Mouse (Mus musculus): Measurements from ENCODE around the gene Hjurp. TPM values are rescaled to one million over a fixed set of nuclear protein-coding genes. Genes with fewer than 3 reads are reported as not detected.

Hjurp gene
- polyA plus RNA-seq, 1 experiment from 2014 or later: 209 TPM

DNA sequence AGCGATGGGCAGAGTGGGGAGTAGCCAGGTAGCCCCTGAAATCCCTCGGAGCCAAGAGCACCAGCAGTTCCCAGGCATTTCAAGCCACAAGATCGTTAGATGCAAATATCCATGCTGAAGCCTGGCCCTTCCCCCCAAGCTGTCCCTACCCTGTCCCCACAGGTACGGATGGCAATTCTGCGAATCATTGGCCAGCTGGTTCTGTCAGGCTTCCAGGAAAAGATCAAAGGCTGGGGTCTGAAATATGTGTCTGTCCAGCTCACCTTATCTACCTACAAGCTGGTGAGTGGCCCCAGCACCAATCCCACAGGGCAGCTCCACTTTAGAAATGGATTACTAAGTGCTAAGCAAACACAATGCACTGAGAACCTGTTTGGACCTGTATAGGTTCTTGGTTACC lies 40.1 kb downstream of the Hjurp start:
- Histone ChIP-seq H3K9me3 (peaks cover 96% of the 10 kb centered on the region), H3K36me3 (replicated peaks) (no peaks in the 10 kb centered on the region), H3K4me1 (no peaks in the 10 kb centered on the region), H3K4me3 (replicated peaks) (no peak overlapping the region), H3K27me3 (no peaks in the 10 kb centered on the region), H3K4me2 (no peak overlapping the region), H3K27ac (no peak overlapping the region), H3K9ac (no peak overlapping the region)
- 79% methylated on average over 5 of the region's 5 CpGs for WGBS
- no peak for ATAC-seq (ENCODE audit: low FRiP score)

DNA sequence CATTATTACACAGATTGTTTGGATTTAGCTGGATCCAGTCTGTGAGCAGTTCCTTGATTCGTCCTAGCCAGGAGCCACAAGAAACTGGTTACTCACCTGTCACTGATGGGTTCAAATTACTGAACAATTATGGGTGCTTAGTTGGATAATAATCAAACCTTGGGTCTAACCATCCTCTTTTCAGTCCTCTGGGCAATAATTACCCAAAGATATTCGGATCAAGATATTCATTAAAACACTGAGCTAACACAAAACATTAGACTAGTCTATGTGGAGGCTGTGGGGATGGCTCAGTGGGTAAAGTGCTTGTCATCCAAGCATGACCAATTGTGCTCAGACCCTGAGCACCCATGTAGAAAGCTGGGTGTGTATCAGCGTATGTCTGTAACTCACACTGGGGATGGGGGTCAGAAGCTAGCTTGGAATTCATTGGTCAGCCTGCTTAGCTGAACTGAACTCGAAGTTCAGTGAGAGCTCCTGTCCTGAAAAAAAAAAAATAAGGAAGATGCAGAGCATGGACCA lies 41.5 kb downstream of the Hjurp start:
- 68% methylated on average over 4 of the region's 4 CpGs for WGBS
- no peaks in the 10 kb centered on the region for H3K4me1 ChIP-seq
- no peak overlapping the region for H3K27ac ChIP-seq
- peaks cover 97% of the 10 kb centered on the region for H3K9me3 ChIP-seq
- ATAC-seq (ENCODE audit: low FRiP score): no peak
- H3K27me3 ChIP-seq: no peaks in the 10 kb centered on the region
- no peak overlapping the region for H3K4me2 ChIP-seq
- H3K4me3 ChIP-seq (replicated peaks): no peak overlapping the region
- H3K9ac ChIP-seq: no peak overlapping the region
- H3K36me3 ChIP-seq (replicated peaks): no peaks in the 10 kb centered on the region

DNA sequence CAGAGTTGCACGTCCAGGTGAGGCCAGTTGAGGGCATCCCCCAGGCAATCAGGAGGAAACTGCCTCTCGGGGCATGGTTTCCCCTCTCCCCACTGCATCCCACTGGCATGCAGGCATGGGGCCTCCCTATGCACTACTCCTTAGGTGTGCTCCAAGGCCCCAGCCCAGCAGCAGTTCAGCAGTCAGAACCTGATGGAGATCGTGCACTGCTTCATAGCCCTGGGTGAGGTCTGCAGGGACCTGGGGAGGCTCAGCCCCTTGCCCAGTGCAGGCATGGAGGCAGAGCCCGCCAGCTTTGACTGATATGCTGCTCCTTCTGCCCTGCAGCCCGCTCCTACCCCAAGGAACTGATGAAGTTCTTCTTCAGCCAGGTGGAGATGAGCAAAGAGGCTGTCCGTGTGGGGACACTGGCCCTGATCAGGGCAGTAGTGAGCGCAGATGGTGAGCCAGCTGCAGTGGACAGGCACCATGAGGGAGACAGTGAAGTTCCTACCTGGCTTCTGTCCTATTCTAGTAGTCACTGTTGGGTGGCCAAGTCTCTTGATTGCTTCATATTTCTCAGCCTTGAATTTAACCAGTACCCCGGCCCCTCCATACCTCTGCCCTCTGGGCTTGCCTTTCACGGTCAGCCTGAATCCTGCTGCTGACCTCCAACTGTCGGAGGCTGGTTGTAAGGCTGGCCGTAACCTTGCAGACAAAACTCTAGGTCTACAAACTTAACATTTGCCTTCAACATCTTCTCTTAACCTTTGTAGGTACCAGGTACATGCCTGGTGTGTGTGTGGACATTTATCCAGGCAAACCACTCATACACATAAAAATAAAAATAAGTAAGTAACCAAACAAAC lies 42.2 kb downstream of the Hjurp start:
- WGBS: 64% methylated on average over 11 of the region's 11 CpGs
- H3K9ac ChIP-seq: no peak overlapping the region
- no peak for ATAC-seq (ENCODE audit: low FRiP score)
- peaks cover 97% of the 10 kb centered on the region for H3K9me3 ChIP-seq
- no peaks in the 10 kb centered on the region for H3K27me3 ChIP-seq
- no peaks in the 10 kb centered on the region for H3K36me3 ChIP-seq (replicated peaks)
- no peaks in the 10 kb centered on the region for H3K4me1 ChIP-seq
- no peak overlapping the region for H3K27ac ChIP-seq
- H3K4me3 ChIP-seq (replicated peaks): no peak overlapping the region
- H3K4me2 ChIP-seq: no peak overlapping the region

DNA sequence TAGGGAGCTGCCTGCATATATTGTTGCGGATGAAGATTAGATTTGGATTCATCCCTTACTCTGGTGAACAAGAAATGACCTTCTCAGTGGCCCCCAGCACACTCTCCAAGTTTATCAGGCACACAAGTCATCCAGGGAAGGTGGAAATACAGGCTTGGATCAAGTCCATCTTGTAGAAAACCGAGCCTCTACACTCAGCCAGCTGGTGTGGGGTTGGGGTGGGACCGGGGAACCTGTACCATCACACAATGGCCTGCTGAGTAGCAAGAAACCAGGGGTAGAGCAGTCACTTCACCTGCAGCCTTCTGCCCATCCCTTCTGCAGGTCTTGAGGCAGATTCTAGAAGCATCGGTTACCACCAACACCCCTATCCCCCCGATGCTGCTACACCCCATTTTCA lies 42.8 kb downstream of the Hjurp start:
- ATAC-seq (ENCODE audit: low FRiP score): no peak
- 44% methylated on average over 5 of the region's 5 CpGs for WGBS
- Histone ChIP-seq H3K9ac (no peak overlapping the region), H3K27ac (no peak overlapping the region), H3K9me3 (peaks cover 97% of the 10 kb centered on the region), H3K4me2 (no peak overlapping the region), H3K4me3 (replicated peaks) (no peak overlapping the region), H3K27me3 (no peaks in the 10 kb centered on the region), H3K4me1 (no peaks in the 10 kb centered on the region), H3K36me3 (replicated peaks) (no peaks in the 10 kb centered on the region)

DNA sequence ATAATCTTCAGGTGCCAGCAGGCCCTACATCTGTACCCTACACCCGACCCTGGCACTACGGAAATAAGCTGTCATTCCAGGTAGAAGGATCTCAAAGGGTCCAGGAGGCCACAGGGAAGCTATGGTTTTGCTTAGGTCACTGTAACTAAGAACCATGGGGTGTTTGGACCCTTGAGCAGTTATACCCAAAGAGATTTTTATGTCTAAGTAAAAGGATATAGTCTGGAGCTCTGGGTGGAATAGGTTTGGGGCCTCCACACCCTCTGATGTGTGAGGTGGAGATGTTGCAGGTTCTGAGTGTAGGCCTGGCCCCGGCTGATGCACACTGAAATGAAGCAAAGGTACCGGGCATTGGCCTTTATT lies 43.2 kb downstream of the Hjurp start:
- H3K9me3 ChIP-seq: peaks cover 97% of the 10 kb centered on the region
- H3K36me3 ChIP-seq (replicated peaks): no peaks in the 10 kb centered on the region
- H3K4me3 ChIP-seq (replicated peaks): no peak overlapping the region
- no peak overlapping the region for H3K4me2 ChIP-seq
- no peak overlapping the region for H3K27ac ChIP-seq
- no peak overlapping the region for H3K9ac ChIP-seq
- 63% methylated on average over 4 of the region's 4 CpGs for WGBS
- no peaks in the 10 kb centered on the region for H3K4me1 ChIP-seq
- no peaks in the 10 kb centered on the region for H3K27me3 ChIP-seq
- no peak for ATAC-seq (ENCODE audit: low FRiP score)

DNA sequence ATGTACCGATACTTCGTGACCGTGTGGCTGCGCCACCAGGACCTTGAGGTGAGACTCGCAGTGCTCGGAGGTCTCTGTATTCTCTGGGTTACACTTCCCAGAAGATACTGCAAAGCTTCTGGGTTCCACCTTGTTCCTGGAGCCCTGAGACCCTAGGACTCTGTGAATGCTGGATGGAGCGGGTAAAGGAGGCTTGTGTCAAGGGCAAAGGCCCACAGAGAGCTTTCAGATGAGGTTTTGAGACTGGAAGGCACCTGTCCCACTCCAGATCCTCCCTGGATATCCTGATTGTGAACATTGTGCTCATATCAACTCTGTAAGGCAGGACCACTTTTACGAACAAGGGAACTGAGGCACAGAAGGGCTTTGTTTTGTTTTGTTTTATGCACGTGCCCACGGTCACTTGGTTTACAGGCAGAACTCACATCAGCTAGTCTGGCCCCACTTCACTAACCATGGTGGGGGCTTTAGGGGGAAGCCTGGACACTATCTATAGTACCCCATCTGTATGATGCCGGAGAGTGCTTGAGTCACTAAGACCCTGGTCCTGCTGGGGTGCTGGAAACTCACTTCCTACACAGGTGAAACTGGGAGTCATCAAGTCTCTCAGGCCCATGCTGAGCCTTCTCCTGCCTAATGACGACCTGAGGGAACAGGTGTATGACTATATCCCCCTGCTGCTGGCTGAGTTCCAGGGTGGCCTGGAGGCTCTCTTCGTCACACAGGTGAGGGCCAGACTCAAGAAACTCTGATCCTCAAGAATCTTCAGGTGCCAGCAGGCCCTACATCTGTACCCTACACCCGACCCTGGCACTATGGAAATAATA lies 43.8 kb downstream of the Hjurp start:
- H3K4me1 ChIP-seq: no peaks in the 10 kb centered on the region
- no peak overlapping the region for H3K27ac ChIP-seq
- no peaks in the 10 kb centered on the region for H3K36me3 ChIP-seq (replicated peaks)
- peaks cover 97% of the 10 kb centered on the region for H3K9me3 ChIP-seq
- no peaks in the 10 kb centered on the region for H3K27me3 ChIP-seq
- no peak overlapping the region for H3K4me3 ChIP-seq (replicated peaks)
- no peak for ATAC-seq (ENCODE audit: low FRiP score)
- no peak overlapping the region for H3K4me2 ChIP-seq
- H3K9ac ChIP-seq: no peak overlapping the region
- WGBS: 67% methylated on average over 14 of the region's 14 CpGs

DNA sequence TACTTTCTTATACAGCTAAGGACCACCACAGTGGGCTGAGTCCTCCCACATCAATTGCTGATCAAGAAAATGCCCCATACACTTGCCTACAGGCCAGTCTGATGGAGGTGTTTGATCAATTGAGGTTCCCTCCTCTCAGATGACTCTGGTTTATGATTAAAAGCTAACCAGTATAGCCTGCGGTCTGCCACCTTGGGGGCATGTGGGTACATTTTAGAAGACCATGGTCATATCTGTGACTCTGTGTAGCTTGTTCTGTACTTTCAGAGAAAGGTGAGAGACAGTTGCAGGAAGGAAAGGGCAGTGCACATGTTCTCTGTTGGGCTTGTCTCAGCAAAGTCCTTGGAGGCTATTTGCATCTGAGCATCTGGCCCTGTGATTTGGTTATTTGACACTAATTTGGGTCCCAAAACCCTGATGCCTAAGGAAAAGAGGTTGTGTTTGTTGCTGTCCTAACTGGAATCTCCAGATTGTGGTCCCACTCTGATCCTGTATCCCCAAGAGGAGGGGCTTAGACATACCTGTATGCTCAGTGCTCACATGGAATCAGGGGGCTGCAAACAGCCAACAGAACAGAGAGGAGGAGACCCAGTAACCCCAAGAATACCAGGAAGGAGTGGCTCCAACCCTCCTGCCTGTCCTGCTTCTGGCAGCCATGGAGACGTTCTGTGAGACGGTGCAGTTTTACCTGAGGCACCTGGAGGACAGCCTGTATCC lies 44.6 kb downstream of the Hjurp start:
- Histone ChIP-seq H3K9ac (no peak overlapping the region), H3K4me1 (no peaks in the 10 kb centered on the region), H3K27me3 (no peaks in the 10 kb centered on the region), H3K9me3 (peaks cover 97% of the 10 kb centered on the region), H3K27ac (no peak overlapping the region), H3K36me3 (replicated peaks) (no peaks in the 10 kb centered on the region), H3K4me3 (replicated peaks) (no peak overlapping the region), H3K4me2 (no peak overlapping the region)
- no peak for ATAC-seq (ENCODE audit: low FRiP score)
- 58% methylated on average over 3 of the region's 3 CpGs for WGBS

DNA sequence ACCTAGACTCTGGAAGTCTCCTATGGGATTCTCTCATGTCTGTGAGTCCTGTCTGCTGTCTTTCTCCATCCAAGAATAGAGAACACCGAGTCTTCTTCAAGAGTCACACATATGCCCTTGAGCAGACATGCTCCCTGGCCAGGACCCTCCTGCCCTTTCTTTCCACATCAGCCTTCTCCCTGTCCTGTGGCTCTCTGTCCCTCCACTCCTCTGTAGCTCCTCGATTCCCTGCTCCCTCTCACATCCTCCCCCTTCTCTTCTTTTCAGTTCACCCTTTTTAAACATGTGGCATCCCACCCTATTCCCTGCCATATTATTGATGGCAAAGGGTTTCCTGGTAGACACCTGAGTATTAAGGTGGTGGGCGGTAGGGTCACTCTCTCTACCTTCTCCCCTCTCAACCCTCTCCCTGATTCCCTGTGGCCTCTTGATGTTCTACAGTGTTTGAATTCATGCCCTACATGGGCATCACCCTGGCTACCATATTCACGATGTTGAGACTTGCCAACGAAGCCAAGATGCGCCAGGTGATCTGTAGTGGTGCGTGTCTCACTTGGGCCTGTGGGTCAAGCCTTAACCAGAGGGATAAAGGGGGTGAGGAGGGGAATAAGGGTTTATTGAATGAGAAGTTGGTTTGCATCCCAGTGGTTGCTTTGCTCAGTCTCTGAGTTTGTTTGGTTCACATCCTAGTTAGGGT lies 45.5 kb downstream of the Hjurp start:
- ATAC-seq (ENCODE audit: low FRiP score): no peak
- Histone ChIP-seq H3K27me3 (no peaks in the 10 kb centered on the region), H3K36me3 (replicated peaks) (no peaks in the 10 kb centered on the region), H3K9ac (no peak overlapping the region), H3K27ac (no peak overlapping the region), H3K4me2 (no peak overlapping the region), H3K9me3 (peaks cover 97% of the 10 kb centered on the region), H3K4me3 (replicated peaks) (no peak overlapping the region), H3K4me1 (no peaks in the 10 kb centered on the region)
- 69% methylated on average over 7 of the region's 7 CpGs for WGBS

DNA sequence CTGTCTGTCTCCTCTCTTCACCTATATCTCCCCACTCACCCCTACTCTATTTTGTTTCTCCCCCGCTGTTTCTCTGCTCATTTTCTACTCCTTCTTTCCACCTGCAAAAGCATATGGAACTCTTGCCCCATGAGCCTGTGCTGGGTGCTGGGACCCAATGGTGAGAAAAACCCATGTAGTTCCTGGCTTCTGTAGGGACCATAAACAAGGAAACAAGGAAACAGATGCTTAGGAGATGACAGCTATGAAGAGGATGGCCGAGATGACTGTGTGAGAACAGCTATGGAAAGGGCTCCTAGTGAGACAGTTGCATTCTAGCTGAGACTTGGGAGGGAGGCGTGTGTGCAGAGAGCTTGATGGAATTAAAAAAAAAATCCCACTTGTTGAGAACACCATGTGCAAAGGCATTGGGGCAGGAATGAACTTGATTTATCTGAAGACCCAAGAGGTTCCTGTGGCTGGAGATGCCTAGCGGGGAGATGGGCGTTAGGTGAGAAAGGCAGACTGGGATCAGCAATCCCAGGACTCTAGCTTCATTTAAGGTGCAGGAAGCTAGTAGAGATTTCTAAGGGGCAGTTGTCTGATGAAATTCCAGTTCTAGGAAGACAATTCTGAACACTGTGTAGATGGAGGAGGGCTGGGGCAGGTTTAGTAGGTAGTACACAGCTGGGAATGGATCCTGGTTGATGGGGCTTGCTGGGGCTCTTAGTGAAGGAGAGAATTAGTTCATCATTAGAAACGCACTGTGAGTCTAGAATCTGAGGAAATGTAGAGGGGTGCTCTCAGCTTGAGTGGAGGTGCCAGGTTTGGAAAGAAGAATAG lies 46.2 kb downstream of the Hjurp start:
- Histone ChIP-seq H3K9ac (no peak overlapping the region), H3K27me3 (no peaks in the 10 kb centered on the region), H3K4me2 (no peak overlapping the region), H3K36me3 (replicated peaks) (no peaks in the 10 kb centered on the region), H3K4me1 (no peaks in the 10 kb centered on the region), H3K4me3 (replicated peaks) (no peak overlapping the region), H3K9me3 (peaks cover 100% of the 10 kb centered on the region), H3K27ac (no peak overlapping the region)
- WGBS: 75% methylated on average over 6 of the region's 6 CpGs
- no peak for ATAC-seq (ENCODE audit: low FRiP score)

DNA sequence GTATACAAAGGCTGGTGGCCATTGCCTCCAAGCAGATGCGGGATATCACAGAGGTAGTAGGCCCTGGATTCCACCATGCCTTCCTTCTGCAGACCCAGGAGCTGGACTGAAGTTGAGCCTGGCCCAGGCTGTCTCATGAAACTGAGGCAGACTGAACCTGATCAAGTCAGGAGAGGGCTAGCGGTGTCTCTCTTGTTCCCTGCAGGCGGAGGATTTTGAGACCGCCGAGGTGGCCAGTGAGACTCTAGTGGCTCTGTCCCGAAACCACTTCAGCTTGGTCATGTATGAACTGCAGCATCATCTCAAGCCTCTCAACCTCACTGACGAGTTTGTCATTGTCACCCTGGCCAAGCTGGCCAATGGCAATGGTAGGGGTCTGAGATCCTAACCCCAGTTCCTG lies 47.0 kb downstream of the Hjurp start:
- no peak for ATAC-seq (ENCODE audit: low FRiP score)
- no peak overlapping the region for H3K4me2 ChIP-seq
- H3K9ac ChIP-seq: no peak overlapping the region
- no peaks in the 10 kb centered on the region for H3K36me3 ChIP-seq (replicated peaks)
- H3K27ac ChIP-seq: no peak overlapping the region
- no peak overlapping the region for H3K4me3 ChIP-seq (replicated peaks)
- no peaks in the 10 kb centered on the region for H3K27me3 ChIP-seq
- peaks cover 100% of the 10 kb centered on the region for H3K9me3 ChIP-seq
- WGBS: 74% methylated on average over 7 of the region's 7 CpGs
- no peaks in the 10 kb centered on the region for H3K4me1 ChIP-seq

DNA sequence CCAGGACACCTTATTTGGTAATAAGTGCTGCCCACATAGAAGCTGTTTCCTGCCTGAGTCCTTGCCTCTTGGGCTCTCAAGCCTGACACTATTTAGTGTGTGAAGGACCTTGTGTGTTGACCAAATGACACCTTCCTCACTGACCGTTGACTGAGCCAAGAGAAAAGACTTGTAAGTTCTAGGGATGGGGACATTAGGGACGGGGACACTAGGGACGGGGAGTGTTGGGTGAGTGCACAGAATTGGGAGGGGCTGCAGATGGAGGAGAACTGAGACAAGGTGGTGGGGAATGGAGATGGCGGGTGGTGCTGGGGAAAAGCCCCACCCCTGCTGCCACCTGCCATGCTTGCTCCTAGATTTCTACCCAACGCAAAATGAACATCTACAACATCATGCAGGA lies 47.4 kb downstream of the Hjurp start:
- Histone ChIP-seq H3K4me2 (no peak overlapping the region), H3K4me1 (no peaks in the 10 kb centered on the region), H3K9ac (no peak overlapping the region), H3K4me3 (replicated peaks) (no peak overlapping the region), H3K27me3 (no peaks in the 10 kb centered on the region), H3K27ac (no peak overlapping the region), H3K9me3 (peaks cover 97% of the 10 kb centered on the region), H3K36me3 (replicated peaks) (no peaks in the 10 kb centered on the region)
- no peak for ATAC-seq (ENCODE audit: low FRiP score)
- 85% methylated on average over 5 of the region's 5 CpGs for WGBS
